Mouse (Mus musculus): ENCODE results near the gene Bclaf1. TPM values are rescaled to one million over a fixed set of nuclear protein-coding genes. Genes with fewer than 3 reads are reported as not detected.

Gene Bclaf1
- total RNA-seq, 2 experiments from 2014 or later, result 41.9 to 48.6 TPM

Small RNA genes lying within 50 kb of the gene (microRNA-seq; reads per million reads assigned to microRNA genes)
- not detected for gene Mir6413

Other genes with a start within 250 kb of the Bclaf1 start
- 1 to 10 TPM; 5.0 to 6.7 TPM for gene Map7, start 164.0 kb upstream of the Bclaf1 start, total RNA-seq (2021)
- not detected for gene Mtfr2, start 35.3 kb downstream of the Bclaf1 start, total RNA-seq (2021)

Measured in gastrocnemius, adult 18-20 months (tissue).